Comparison of ENCODE assay signal across 12 mouse cellular contexts in genomic region chr4:85391795-85392194, GRCm38 (mm10).
DNase-seq lines count a peak whose midpoint lies in the region; ATAC-seq and TF ChIP-seq lines count a peak whose summit lies in the region.
"Had no signal": no experiment of that assay in that cellular context is flagged by ENCODE, and none has a peak within 500 bp of the region (broad histone marks: within the 10 kb centered on the region; RNA-seq: fewer than 3 reads in every experiment).

No protein-coding gene starts in this region.

- H3K9ac ChIP-seq in embryonic facial prominence, embryonic 11.5 days (replicated peaks; ENCODE audit: low read length): no peak overlapping the region
- H3K9ac ChIP-seq in neural tube, embryonic 15.5 days (replicated peaks): no peak overlapping the region

- intact Hi-C loops in left cerebral cortex, adult 2 months (cut with DNase I): loop anchor here (1.0 to 10.0 kb wide), 2 partner anchors 229 to 1163 kb away; partner anchors contain the start of gene Saxo1

- no peaks in the 10 kb centered on the region for H3K27me3 ChIP-seq in embryonic facial prominence, embryonic 11.5 days (ENCODE audit: control insufficient read depth, insufficient read depth, low read length)
- no peaks in the 10 kb centered on the region for H3K27me3 ChIP-seq in embryonic facial prominence, embryonic 10.5 days (replicated peaks; ENCODE audit: low read depth, poor library complexity, severe bottlenecking)
- H3K27me3 ChIP-seq in neural tube, embryonic 15.5 days (replicated peaks): no peaks in the 10 kb centered on the region

- no peaks in the 10 kb centered on the region for H3K36me3 ChIP-seq in embryonic facial prominence, embryonic 11.5 days (replicated peaks; ENCODE audit: control insufficient read depth, insufficient read depth, low read depth, low read length)
- no peaks in the 10 kb centered on the region for H3K36me3 ChIP-seq in embryonic facial prominence, embryonic 10.5 days (replicated peaks)
- H3K36me3 ChIP-seq in neural tube, embryonic 15.5 days: peaks cover 7% of the 10 kb centered on the region; the same call in 1 of the 2 replicates

- H3K4me3 ChIP-seq in embryonic facial prominence, embryonic 11.5 days (ENCODE audit: low read depth, low read length): no peak overlapping the region
- H3K4me3 ChIP-seq in embryonic facial prominence, embryonic 10.5 days: no peak overlapping the region
- no peak overlapping the region for H3K4me3 ChIP-seq in left cerebral cortex, adult 2 months
- no peak overlapping the region for H3K4me3 ChIP-seq in neural tube, embryonic 15.5 days (replicated peaks)
- H3K4me3 ChIP-seq: erythroblast, embryonic 14.5 days had no signal

- no peak for ATAC-seq in embryonic facial prominence, embryonic 11.5 days (replicated peaks; ENCODE audit: insufficient number of reproducible peaks, low FRiP score, low TSS enrichment, low read depth)
- ATAC-seq in neural tube, embryonic 15.5 days (ENCODE audit: low FRiP score): no peak
- ATAC-seq: CD4-positive, CD25-positive, alpha-beta regulatory T cell, adult 4 months had no signal

- no peak overlapping the region for H3K27ac ChIP-seq in embryonic facial prominence, embryonic 11.5 days (replicated peaks; ENCODE audit: low read depth, low read length)
- H3K27ac ChIP-seq in embryonic facial prominence, embryonic 10.5 days (replicated peaks): no peak overlapping the region
- peak overlapping the region; percentile 6; the same call in 1 of the 2 replicates for H3K27ac ChIP-seq in left cerebral cortex, adult 2 months
- H3K27ac ChIP-seq in neural tube, embryonic 15.5 days (replicated peaks): no peak overlapping the region

- H3K4me2 ChIP-seq in embryonic facial prominence, embryonic 11.5 days (ENCODE audit: low read depth, low read length): no peak overlapping the region
- H3K4me2 ChIP-seq in neural tube, embryonic 15.5 days: no peak overlapping the region
- H3K4me2 ChIP-seq: liver, embryonic 11.5 days had no signal

- TF ChIP-seq CTCF in left cerebral cortex, adult 2 months (IDR thresholded peaks at IDR 0.05): peak; percentile 66

- H3K4me1 ChIP-seq in embryonic facial prominence, embryonic 11.5 days (ENCODE audit: control insufficient read depth, insufficient read depth, low read length): no peaks in the 10 kb centered on the region
- H3K4me1 ChIP-seq in embryonic facial prominence, embryonic 10.5 days: no peaks in the 10 kb centered on the region
- H3K4me1 ChIP-seq in neural tube, embryonic 15.5 days: no peaks in the 10 kb centered on the region

- 56% methylated on average over 1 of the region's 1 CpGs for WGBS in embryonic facial prominence, embryonic 11.5 days
- WGBS in embryonic facial prominence, embryonic 10.5 days: 63% methylated on average over 1 of the region's 1 CpGs
- 54% methylated on average over 1 of the region's 1 CpGs for WGBS in neural tube, embryonic 15.5 days

- no peaks in the 10 kb centered on the region for H3K9me3 ChIP-seq in embryonic facial prominence, embryonic 11.5 days (replicated peaks; ENCODE audit: control insufficient read depth, low read length)
- H3K9me3 ChIP-seq in embryonic facial prominence, embryonic 10.5 days: no peaks in the 10 kb centered on the region
- no peaks in the 10 kb centered on the region for H3K9me3 ChIP-seq in neural tube, embryonic 15.5 days (replicated peaks)

- DNase-seq in embryonic facial prominence, embryonic 11.5 days (ENCODE audit: low spot score): peak; percentile 33
- DNase-seq in embryonic facial prominence, embryonic 10.5 days (ENCODE audit: low spot score): no peak
- DNase-seq in left cerebral cortex, adult 2 months (ENCODE audit: extremely low spot score in 1 of 2, low spot score in 2 of 2): no peak
- no peak for DNase-seq in left cerebral cortex, adult 18-20 months (ENCODE audit: low spot score in 2 of 2)
- DNase-seq in brain, adult 2 months (ENCODE audit: low read depth, low spot score): peak; percentile 76
- DNase-seq in lung, postnatal 25 days (ENCODE audit: low spot score): peak; percentile 4
- DNase-seq in ovary, postnatal 36 days (ENCODE audit: low spot score): no peak
- DNase-seq: adrenal gland, postnatal 25 days had no signal

Comparison
In these comparisons a context has a peak if more than half of its experiments do, and no peak if none do; other contexts are left out.
1. DNase-seq: peak in embryonic facial prominence, embryonic 11.5 days (single experiment), brain, adult 2 months (single experiment) and lung, postnatal 25 days (single experiment); none in embryonic facial prominence, embryonic 10.5 days (single experiment), left cerebral cortex, adult 2 months (0 of 2), left cerebral cortex, adult 18-20 months (0 of 2) and ovary, postnatal 36 days (single experiment).